Mouse (Mus musculus) Muller cell, postnatal 12 days (primary cell): Measurements from ENCODE around the gene Cd82.

ENCODE experiments used
- DNase-seq: peaks from one replicate; pipeline ENCODE4 v3.0.0-alpha.2; 2015; ENCODE audit errors: inconsistent ontology term

Gene Cd82

DNA sequence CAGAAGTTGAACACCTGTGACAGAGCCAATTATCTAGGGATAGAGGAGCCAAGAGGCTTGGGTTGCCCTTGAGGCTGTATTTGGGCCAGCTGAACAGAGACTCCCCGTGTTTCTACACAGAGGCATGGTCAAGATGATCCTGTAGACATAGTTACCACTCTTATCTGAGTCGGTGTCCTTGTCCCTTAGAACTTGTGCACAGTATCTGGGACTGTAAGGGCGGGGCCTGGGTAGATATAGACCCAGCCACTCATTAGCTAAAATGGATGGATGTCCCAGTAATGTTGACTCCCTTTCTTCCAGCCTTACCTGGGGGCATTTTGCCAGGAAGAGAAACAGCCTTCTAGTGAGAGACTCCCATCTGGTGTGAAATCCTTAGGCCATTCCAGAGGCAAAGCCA, 3.4 kb upstream of the Cd82 start:
- no peak for DNase-seq

DNA sequence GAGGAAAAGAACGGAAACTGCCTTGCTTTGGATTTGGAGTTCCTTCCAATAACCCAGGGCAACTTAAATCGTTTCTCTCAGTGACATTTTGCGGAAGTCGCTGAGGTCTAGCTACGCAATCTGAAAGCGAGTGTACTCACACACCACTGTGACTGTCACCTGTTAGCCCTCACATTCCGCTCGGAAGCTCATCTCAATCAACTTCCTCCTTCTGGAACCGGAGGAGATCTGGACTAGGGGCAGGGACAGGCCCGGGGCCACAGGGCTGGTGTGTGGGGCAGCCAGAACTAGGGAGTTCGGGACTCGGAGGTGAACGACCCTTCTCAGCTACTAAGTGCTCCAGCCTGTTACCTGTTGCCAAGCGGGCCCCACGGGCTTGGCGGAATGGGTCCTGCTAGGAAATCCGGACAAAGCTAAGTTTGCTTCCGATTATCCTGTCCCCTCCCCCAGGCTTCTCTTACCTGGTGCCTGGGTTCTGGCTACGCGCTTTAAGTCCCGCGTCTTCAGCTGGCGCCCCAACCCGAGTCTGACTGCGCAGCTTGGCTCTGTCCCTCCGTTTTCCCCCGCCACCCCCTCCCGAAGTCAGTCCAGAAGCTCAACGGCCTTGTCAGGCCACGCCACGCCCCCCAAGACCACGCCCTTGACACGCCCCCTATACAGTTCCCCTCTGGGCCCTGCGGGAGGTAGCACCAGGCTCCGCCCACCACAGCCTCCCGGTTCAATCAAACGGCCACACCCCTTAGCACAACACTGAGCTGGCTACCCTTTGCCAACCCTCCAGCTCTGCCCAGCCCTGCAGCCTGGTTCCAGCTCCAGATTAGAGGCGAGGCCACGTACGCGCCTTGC, 848 bp downstream of the Cd82 start:
- peak; percentile 97 for DNase-seq

DNA sequence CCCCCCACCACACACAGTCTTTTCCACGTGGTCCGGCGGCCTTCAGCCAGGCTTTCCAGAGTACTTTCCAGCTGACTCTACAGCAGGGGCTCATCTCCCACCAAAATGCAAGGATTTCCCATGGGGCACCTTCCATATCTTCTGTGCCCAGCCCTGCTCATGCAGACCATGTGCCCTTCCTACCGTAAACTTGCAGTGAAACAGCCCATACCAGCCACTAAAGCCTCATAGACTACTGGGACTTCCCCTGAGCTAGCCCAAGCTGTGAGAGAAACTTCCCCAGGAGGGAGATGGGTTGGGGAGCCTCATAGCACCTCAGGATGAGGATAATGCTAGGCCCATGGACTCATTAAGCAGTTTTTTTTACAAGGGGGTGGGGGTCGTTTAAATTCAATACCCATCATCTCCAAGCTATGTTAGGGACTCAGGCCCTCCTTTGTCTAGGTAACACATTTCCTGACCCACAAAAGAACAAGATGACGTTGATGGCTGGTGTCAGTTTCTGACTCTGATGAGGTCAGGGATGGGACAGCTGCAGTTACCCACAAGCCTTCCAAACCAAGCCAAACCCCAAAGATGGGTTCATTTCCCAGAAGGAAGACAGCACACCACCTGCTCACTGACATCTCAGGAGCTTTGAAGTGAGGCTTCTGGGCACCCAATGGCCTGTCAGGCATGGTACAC, 2.0 kb downstream of the Cd82 start:
- DNase-seq = no peak

DNA sequence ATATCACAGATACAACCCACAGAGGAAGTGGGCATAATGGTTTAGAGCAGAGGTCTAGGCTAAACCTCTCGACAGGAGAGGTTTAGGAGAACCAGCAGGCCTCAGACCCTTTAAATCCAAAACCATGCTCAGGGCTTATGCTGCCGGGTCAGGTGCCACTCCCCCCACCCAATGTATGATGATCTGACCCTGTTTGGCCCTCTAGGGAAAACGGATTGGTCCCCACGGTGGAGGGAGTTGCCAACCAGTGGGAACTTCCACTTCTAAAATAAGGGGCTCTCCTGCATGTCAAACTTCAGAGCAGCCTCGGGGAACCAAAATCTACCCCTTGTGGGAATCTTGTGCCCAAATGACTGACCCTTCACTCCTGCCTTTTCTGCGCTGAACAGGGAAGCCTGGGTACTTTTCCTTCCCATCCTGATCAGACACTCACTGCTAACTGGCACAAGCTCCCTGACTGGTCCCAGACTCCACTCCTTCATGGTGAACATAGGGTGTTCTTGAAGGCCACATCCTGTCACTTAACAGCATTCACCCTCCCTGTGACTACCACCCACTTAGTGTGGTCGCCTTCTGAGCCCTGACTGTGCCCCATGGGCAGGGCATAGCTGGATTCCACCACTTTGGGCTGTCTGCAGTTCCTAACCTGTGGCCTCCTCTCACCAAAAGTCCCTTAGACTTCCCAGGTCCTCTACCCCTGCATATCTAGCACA, 3.6 kb downstream of the Cd82 start:
- DNase-seq = no peak

DNA sequence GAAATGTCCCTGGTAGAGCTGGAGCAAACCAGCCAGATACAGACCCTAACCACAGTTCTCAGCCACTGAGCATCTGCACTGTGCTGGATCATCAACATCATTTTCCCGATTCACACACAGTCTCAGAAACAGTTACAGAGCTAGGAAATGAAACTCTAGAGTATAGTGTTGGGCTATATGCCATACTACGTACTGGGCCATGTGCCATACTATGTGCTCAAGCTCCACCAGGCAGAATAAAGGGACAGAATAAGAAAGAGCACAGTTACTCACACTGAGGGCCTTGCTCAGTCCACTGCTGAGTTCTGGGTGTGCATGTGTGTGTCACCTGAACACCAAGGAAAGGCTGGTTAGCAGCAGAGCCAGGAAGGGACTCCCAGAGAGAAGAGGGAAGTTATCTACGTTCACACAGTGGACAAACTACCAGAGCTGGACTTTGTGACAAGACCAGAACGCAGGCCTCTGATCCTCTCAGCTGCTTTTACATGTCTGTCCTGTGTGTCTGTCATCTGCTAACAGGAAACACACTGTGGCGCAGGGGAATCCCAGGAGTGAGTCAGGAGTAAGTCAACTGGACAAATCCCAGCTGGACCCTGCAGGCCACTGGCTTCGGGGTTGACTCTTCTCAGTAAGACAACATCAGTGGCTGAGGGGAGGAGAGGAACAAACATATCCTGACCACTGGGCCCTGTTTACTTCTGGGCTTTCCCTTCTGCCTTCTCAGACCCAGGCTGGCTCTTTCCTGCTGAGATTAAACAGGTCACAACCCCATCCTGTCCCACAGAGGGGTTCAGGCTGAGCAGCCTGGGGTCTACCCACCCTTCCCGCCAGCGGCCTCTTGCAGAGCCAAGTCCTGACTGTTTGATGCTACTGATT, 4.4 kb downstream of the Cd82 start:
- peak; percentile 70 for DNase-seq

DNA sequence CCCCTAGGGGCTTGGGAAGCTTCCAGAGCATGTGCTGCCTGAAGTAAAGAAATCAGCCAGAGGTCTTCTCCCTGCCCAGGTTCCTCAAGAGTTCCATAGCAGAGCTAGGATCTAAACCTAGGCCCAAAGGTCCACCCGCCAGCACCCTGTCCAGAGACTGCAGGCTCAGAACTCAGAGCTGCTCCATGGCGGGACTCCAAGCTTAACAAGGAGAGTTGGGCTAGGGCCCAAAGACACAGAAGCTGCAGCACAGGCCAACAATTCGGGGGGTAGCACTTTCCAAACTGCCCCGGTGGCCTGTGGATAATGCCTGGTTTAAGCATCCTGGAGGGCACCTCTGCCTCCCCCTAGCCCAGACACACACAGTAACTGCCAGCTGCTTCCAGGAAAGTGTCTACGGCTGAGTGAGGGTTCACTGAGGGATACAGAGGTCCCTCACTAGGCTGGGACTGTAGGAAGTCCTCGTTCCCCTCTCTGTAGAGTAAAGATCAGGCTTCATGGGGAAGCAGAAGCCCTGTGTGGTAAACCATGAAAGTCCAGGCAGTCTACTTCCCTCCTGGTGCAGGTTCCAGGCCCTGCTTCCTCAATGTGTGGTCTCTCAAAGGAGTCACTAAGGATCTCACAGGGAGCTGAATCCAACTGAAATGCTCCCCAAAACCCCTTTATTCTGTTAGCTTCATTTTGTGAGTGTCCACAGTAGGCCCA, 5.4 kb downstream of the Cd82 start:
- DNase-seq = no peak

DNA sequence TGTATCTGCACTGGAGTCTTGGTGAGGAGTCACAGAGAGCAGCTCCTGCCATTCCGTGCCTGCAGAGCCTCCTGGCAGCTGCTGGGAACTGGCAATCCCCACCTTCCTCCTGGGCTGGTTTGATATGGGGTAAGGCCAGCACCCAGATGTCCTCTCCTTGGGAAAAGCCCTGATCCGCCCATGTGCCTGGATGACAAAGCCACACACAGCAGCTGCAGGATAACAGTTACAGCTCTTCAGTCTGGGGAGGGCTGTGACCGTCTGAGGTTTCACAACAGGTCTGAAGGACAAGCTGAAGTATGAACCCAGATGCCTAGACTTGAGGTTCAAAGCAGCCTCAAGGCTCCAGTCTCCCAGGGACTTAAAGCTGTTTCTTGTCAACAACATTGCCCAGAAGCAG, 6.8 kb downstream of the Cd82 start:
- no peak for DNase-seq

DNA sequence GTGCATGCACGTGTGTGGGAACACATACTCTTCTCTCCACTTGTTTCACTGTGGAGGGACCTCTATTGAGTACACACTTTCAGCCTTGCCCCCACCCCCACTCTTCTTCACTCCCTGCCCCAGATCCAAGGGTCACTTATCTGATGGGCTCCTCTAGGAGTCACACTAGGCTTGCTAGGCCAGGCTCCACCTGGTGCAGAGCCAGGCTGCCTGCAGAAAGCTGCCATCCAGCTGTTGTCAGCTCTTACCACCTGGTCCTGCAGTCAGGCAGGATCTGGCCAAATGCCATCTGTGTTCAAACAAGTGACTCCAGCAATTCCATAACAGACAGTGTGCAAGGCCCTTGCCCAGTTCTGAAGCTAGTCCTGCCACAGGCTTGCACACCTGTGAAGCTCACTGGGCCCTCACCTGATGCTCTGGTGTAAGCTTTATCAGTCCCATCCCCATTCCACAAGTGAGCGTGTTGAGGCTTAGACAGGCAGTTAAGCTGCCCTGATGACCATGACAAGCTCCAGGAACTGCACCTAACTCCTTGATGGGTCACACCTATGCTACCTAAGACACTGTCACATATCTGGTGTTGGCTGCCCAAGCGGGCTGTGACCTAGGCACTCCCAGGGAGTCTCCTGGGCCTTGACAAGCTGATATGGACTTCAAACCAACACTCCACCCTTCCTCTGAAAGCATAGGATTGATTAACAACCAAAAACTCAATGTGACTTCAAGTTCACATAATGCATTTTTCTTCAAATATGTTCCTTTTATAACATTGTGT, 7.9 kb downstream of the Cd82 start:
- no peak for DNase-seq

DNA sequence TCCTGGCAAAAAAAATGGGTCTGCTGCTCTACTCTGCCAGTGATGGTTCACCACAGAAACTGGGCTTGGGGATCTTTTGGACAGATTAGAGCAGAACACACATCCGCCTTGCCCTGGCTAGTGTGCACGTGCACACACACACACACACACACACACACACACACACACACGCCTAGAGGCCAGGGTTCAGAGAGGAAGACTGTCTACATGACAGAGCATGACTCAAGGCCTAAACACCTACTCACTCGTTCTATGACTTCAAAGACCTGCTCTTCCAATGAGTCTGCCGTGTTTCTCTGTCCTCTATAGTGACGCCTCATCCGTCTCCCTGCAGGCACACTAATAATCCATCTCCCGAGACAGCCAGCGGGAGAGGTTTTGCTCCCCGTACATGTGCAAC, 8.6 kb downstream of the Cd82 start:
- DNase-seq = no peak

DNA sequence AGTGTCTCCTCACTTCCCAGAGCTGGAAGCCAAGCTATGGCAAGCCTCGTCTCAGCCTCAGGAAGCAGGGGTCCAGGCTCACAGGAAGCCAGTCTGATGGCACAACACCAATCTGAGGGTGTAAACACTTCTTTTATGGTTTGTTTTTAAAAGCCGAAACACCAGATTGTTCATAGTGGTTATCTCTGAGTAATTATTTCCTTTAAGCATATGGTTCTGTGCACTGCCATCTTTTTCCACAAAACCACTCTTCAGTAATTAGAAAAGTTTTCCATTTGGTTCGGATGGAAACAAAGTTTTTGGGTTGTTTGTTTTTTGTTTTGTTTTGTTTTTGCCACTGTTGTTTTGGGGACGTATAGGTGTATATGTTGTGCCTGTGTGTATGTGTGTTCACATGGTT, 9.9 kb downstream of the Cd82 start:
- no peak for DNase-seq

DNA sequence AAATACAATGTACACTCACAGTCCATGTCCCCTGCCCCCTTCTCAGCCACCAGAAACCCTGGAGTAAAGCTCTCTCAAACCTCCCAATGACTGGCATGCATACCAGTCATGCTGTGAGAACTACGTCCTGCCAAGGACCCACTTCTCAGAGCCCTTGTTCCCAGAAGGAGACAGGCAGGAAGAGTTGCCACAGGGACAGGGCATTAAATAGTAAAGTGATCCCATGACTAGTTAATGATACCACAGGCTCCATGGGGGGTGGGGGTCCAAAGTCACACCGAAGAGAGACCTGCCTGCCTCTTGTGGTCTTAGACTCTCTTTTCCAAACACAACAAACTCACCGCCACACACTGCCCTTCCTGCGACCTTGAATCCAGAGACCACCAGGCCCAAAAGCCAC, 10.4 kb downstream of the Cd82 start:
- no peak for DNase-seq

DNA sequence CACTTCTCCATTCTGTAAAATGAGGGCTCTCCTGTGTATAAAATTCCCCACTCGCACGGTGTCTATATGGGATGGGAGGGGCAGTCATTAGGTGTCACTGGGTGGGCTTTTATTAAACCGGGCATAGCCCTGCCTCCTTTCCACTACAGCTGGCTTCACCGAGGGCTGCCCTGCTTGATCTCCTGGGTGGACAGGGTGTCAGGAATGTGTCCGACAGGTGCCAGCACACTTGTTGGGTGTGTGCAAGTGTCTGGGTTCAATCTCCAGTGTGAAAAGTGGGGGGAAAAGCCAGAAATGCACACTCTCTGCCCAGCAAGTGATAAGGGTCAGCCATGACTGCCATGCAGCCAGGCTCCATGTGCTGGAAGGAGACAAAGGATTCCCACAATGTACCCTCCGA, 10.9 kb downstream of the Cd82 start:
- no peak for DNase-seq

DNA sequence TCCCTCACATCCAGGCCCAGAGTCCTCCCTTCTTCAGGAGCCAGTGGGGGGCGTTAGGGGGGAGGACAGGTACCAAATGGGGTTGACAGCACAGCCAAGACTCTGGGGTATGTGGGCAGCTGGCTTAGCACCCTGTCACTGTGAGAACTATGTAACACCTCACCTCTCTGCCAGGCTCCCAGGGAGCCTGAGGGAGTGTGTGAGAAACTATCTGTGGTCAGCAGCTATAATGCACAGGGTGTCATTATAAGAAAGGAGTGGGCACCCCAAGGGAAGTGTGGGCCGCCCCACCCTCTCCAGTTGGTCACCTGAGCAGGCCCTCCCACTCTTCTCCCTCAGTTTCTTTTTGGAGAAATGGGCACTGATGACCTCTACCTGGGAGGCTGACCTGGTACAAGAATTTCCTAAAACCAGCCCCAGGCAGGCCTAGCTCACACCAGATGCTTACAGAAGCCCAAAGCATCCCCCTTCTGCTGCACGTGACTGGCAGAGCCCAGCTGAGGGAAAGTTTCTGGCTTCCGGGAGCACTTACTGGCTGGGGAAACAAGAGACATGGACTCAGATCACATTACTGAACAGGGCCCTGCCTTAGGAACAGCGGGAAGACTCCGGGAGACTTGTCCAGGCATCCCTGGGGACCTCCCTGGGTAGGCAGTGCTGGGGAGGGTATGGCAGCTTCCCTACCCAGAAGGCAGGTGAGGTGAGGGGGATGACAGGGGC, 11.6 kb downstream of the Cd82 start:
- no peak for DNase-seq

DNA sequence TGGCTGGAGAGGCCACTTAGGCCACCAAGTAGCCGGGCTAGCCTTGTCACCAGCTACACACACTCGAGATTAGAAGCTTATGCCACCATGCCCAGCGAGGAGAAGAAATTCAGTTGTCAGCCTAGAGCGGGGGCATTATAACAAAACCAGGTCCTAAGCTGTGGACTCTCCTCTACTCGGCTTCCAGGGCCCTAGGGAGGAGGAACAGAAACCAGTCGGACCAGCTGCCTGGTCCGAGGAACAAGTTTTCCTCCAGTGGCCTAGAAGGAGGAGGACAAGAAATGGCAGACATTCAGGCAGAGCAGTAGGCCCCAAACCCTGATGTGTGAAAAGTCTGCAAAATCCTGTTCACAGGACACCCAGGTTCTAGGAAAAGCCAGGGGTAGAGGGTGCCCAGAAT, 12.2 kb downstream of the Cd82 start:
- no peak for DNase-seq

DNA sequence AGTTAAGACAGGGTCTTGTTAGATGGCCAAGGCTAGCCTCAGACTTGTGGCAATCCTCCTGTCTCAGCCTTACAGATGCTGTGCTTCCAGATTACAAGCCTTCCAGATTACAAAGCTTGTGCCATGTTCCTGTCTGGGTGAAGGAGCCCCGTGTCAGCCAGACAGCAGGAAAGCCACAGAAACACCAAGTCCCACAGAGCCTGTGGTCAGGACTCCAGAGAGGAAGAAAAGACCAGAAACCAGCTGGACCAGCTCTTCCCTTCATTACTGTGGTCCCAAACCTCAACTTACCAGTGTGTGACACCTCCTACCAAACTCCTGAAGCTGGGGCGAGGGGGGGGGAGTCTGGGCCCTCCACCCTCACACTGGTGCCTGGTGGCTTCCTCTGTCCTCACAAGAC, 13.3 kb downstream of the Cd82 start:
- DNase-seq = no peak

DNA sequence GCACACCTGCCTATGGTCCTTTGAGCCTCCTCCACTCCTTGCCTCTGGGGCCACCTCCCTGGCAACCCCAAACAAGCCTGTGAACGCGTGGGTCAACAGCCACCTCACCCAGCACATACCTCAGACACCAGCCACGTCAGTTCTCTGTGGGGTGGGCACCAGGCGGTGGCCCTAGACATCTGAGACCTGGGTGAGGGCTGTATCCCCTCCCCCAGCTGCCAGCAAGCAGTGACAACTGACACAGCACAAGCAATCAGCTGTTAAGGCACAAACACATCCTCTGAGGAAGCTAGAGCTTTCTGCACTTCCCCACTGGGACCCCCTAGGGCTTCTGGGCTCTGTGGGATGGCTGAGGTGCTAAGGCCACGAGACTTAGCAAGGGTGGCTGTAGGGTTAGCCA, 14.2 kb downstream of the Cd82 start:
- no peak for DNase-seq

DNA sequence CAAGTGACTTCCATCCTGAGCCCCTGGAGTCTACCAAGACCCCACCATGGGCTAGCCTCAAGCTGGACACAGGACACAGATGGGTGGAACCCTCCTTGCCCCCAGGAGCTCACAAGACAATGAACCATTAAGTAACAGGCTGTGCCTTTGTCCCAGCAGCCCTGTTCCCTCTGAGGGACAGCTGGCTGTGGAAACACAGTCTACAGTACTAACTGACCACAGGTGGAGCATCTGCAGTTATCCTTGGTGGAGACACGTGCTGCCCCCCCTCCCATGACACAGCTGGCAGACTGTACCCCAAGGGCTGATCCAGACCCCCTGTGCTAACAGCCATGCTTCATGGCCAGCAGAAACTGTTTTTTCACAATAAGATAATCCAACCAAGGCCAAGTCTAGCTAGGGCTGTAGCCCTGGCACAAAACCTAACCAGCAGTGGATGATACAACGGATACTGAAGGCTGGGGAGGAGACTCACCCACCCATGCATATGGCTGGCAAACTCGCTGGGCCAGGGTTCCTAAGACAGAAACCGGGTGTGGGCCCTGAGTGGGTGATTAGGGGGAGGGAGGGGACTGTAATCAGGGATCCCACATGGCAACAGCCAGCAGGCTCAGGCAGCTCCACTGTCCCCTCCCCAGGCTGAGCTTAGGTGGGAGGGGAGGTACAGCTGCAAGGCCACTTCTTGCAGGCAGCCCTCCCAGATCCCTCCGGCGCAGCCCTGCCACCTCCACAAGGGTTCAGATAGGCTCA, 15.3 kb downstream of the Cd82 start:
- no peak for DNase-seq

DNA sequence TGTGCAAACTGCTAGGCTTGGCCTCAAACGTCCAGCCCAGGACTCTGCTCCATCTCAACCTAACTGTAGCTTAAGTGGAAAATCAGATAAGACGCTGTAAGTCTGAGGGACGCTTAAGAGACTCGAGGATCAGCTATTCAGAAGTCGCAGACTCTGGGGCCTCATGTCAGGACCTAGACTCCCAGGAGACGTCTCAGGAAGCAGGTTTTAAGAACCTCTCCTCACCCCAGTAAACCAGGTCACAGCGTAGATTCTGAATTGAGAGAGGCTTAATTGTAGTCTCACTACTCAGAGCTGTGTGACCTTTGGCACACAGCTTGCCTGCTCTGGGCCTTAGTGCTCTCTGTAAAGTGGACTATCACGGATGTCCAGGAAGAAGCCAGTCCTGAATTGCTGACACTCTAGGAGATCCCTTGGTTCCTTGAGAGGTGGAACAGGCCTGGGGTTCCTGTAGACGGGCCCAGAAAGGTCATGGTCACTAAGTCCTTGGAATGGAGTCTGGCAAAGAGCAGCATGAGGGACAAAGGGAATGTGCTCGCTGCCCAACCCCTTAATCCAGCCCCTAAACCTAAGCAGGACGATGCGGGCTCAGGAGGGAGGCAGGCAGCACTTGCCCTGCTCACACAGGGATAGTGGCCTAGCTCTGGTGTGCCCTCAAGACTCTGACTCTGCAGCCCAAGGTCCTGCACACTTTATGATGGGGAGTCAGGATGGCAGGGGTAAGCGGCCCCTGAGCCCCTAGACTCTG, 16.2 kb downstream of the Cd82 start:
- DNase-seq = no peak
